Mouse (Mus musculus) left cerebral cortex, postnatal 4 days (tissue): ENCODE measurements around the gene Lacc1. TPM values are rescaled to one million over a fixed set of nuclear protein-coding genes. Genes with fewer than 3 reads are reported as not detected.
A peak's percentile ranks its signal among the peaks of the same experiment; 100 is the strongest.
"Not testable (repeated sequence)": the region's sequence is repeated elsewhere in the genome, so short reads cannot be mapped to it uniquely, and the experiment has no call there.

Experiments
- DNase-seq: peaks from one replicate; pipeline ENCODE4 v3.0.0-alpha.2; 2022
- intact Hi-C: fragments of 180-260 bp; cut with DNase I; formaldehyde crosslinking; loops from one replicate; pipeline ENCODE4 v1.15.1; 2025
- total RNA-seq, 2 experiments: library from RNA; stranded (reverse); gene quantifications; 2 replicates each; pipeline ENCODE4 v1.2.3; 2021

Gene Lacc1
- 1 to 10 TPM; 3.5 to 3.9 TPM for total RNA-seq

DNA sequence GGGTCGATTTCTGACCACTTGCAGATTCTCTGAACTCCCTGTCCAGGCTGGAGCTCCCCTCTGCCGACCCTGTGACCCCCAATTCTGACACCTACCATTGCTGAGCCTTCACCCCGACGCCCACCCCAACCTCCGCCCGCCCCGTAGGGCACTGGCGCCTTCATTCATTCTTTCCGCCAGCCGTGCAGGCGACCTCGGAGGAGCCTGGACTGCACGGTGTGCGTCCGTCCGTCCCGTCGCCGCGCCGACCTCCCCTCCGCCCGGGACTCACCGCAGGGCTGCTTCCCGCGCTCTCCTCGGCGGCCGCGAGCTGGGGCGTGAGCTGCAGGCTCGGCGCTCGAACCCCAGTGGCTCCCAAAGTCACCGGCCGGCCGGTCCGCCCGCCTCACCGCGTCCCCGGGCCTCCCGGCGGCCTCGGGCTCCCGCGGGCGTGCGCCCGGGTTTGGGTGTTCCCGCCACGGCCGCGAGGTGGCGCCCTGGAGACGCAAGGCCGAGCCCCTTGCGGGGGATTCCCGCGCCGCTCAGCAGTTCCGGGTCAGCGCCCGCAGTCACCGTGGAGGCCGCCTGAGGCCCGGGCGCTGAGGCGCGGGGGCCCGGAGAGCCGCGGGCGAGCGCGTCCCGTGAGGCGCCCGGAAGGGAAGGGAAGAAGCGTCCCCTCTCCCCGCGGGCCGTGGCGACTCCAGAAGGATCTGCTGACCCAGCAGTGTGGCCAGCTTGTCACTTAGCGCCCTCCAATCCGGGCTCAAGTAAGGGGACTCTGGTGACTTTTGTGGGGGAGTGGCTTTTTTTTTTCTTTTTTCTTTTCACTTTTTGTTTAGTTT, at the start of gene Lacc1, which contains the start of gene Ccdc122:
Gene Lacc1 (minus strand): TSS at position 679 of the 821 bp plus-strand sequence.
Gene Ccdc122 (plus strand): TSS at position 547 of the 821 bp plus-strand sequence.
- intact Hi-C loops, result no loop called here

DNA sequence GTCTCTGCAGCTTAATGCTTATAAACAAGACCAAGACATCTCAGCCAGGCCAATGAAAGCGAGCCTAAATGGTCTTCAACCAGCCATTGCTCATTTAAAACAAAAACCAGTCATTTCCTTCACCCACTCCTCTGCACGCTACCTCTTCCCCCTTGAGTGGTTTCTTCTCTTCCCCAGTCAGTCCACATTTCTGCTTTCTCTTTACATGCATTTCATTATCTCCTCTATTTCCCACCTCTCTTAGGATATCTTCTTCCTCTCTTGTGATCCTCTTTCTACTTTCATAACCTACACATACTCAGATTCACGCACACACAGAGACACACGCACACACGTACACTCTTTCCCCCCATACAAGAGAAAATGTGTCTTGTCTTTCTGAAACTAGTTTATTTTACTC, 44.5 kb upstream of the Lacc1 start:
- no peak for DNase-seq
- intact Hi-C loops, result no loop called here

More for the DNA sequence above, at the start of gene Lacc1, which contains the start of gene Ccdc122:
- DNase-seq, result peak; percentile 65

- DNase-seq, result no peak
- intact Hi-C loops, result no loop called here
Observed at GRCm38 (mm10) chr14:77069361-77069760, 32.7 kb upstream of the Lacc1 start.

DNA sequence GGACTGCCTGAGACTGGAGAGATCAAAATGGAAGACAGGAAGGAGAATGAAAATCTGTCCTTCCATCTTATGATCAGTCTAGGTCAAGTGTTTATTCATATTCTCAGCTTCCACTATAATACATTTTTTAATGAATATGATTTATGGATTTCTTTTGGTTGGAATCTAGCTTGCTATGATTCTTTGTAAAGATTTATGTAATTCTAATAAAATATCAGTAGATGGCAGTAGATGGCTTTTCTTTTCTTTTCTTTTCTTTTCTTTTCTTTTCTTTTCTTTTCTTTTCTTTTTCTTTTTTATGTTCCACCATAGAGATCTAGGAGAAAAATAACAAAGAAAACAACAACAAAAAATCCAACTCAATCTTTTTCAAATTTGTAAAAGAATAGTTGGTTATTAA, 16.6 kb upstream of the Lacc1 start:
- no peak for DNase-seq
- intact Hi-C loops, result no loop called here

GRCm38 (mm10) chr14:77037832-77038425, 1.2 kb upstream of the Lacc1 start:
- intact Hi-C loops, result no loop called here
- no peak for DNase-seq

DNA sequence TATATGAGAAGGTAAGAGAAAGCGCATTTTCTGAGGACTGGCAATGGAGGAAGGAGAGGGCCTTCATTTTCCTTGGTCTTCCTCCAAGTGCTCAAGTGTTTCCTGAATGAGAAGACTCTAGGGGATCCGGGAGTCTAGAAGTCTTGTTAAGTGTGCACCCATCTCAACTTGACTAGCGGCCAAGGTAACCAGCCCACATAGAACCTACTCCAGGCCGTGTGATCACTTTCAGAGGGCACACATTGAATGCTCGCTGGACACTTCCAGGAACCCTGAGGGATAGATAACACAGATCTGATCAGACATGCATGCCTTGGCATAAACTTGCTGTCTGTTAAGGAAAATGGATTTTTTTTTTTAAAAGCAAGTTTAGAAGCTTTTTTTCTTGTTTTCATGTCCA, 626 bp upstream of the Lacc1 start:
- DNase-seq, result no peak
- intact Hi-C loops, result no loop called here

GRCm38 (mm10) chr14:77034970-77035369, 1.7 kb downstream of the Lacc1 start:
- no peak for DNase-seq
- intact Hi-C loops, result no loop called here

DNA sequence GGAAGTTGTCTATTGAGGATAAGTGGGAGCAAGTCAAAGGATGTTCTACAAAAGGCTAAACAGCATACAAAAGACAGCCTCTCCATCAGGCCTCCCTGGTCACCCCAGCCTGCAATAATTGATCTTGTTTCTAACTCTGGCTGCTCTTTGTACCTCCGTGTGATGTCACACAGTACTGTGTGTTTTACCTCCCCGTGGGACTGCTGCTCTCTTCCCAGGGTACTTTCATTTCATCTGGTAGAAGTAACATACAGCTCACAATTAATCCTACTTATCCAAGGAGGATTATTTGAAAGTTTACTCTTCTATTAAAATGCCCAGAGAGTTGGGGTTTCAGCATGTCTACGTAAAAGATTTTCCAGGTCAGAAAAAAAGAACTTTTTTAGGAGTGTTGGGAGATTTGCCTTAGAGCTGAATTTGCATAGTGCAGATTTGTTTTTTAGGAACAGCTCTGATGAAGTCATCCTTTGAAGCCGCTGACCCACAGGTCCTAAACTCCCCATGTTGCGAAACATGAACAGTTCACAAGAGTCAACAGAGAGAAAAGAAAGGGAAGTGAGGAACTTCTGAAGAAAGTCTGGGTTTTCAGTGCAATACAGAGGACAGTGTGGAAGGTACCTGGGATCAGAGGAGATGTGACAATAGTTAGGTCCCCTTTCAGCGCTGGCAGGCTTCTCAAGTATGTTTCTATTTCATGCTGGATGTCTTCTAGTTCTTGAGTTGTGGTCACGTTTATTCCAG, 2.4 kb downstream of the Lacc1 start:
- no peak for DNase-seq
- intact Hi-C loops, result no loop called here

DNA sequence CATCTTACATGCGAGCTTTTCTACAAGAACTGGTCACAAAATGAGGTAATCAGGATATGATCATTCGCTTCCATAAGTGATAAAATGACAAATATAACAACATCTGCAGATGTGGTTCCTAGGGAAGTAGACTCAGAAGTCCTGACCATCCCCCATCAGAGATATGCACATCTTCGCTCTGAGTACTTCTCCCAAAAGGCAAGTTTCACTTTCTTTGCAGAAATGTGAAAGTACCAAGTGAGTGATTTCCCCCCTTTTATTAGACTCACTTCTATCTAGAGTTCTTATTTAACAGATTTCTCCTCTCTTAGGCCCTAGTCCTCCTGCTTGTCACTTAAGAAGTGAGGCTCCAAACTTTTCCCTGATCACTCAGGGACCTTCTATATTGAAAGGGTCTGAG, 3.3 kb downstream of the Lacc1 start:
- intact Hi-C loops, result no loop called here
- no peak for DNase-seq

- no peak for DNase-seq
- intact Hi-C loops, result no loop called here
Observed at GRCm38 (mm10) chr14:77032433-77032832, 4.3 kb downstream of the Lacc1 start.

DNA sequence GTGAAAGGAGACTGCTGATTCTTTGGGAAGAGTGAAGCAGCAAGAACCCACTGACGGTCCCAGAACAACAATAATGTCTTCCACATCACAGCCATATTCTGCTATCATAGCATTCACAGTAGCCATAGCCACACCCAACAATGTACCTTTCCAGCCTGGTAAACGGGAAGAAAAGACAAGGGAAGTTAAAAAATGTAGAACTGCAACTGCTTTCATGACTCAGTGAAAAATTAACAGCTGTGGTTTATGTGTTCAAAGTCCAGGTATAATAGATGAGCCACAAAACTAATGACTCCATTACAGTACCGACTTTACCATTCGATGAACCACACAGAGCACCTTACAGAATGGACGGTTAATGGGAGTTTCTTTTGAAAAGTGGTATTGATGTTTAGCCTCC, 5.9 kb downstream of the Lacc1 start:
- no peak for DNase-seq
- intact Hi-C loops, result no loop called here

DNA sequence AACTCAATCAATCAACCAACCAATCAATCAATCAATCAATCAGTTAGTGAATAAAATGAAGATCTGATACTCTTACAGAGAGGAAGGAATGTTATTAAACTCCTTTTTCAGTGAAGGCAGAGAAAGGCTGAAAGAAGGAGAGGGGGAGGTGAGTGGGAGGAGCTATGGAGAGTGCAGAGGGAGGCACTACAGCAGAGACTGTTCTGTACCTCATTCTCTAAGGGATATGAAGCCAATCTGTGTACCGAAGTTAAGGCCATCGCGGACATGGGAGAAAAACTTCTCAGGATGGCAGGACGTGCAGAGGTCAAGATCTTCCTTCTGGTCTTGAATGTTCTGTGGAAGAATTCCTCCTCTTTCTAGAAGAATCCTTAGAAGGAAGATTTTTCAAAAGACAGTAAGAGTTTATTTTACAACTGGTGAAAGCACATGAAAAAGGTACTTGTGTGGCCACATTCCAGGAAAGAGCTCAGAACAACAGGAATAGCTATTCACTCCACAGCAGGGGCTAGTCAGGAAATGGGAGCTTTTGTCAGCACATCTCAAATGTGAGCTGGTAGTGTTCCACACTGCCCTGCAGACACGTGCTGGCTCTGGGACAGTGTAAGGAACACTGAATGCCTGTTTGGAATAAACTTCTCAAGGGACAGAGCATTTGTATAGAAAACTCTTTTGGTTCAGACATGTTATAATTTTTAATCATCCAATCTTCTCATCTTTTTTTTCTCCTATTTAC, 7.2 kb downstream of the Lacc1 start:
- intact Hi-C loops, result no loop called here
- no peak for DNase-seq

- intact Hi-C loops, result no loop called here
- DNase-seq, result no peak
Observed at GRCm38 (mm10) chr14:77024499-77024898, 12.2 kb downstream of the Lacc1 start.

GRCm38 (mm10) chr14:77017211-77017610, 19.5 kb downstream of the Lacc1 start:
- DNase-seq, result no peak
- intact Hi-C loops, result no loop called here

GRCm38 (mm10) chr14:77016783-77017182, 19.9 kb downstream of the Lacc1 start:
- DNase-seq, intact Hi-C loops: not testable (repeated sequence)

DNA sequence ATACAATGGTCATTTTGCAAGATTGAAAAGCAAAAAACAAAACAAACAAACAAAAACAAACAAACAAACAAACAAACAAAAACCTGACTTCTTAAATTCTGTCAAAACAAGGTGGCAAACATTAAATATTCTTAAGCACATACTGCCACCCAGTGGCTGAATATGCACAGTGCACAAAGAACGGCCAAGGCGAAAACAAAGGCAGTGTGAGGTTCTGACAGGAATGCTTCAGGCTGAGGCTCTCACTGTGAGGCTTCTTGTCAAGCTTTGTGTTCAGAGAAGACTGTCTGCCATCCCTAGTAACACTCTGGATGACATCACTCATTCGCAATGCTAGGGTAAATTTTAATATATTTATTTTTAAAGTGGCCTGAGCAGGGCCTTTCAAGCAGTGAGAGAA, 24.9 kb downstream of the Lacc1 start:
- intact Hi-C loops, result loop anchor here (2.0 to 5.0 kb wide), 3 partner anchors 509 to 890 kb away; no protein-coding TSS in a partner anchor
- peak; percentile 65 for DNase-seq

GRCm38 (mm10) chr14:77008238-77008637, 28.5 kb downstream of the Lacc1 start:
- DNase-seq, result peak; percentile 83
- intact Hi-C loops, result loop anchor here (5.0 to 10.0 kb wide), 2 partner anchors 121 to 213 kb away; no protein-coding TSS in a partner anchor

DNA sequence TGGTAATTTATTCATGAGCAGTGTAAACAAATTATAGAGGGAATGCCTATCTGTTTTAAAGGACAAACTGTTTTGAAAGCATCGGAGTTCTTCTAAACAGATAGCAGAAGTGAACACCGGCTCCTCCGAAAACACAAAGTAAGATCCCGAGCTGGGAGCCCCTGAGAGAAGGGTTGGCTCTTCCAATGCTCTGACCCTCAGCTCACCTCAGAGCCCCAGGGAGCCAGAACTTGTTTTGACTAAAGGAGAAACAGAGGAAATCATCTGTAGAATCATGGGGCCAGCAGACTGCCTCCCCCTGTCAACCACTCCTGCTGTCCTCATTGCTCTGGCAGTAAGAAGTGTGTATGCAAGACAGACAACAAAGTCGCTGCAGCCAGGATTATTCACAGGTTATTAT, 31.1 kb downstream of the Lacc1 start:
- no peak for DNase-seq
- intact Hi-C loops, result loop anchor here (5.0 to 10.0 kb wide), 2 partner anchors 118 to 211 kb away; no protein-coding TSS in a partner anchor

DNA sequence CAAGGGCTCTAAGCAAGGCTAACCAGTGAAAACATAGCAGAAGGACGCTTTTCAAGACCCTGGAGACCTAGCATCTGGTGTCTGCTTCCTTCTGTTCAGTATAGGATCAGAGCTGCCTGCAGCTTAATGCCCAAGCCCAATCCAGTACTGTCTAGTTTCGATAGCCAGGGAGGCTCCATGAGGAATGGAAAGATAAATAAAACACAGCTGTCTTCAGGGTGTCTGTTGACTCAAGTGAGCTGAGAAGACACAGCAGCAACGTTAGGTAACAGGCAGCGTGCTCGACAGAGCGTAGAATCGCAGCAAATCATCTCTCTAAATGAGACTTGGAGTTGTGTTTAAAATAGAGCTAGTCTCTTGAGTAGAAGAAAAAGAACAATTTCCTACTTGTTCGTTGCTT, 32.0 kb downstream of the Lacc1 start:
- no peak for DNase-seq
- intact Hi-C loops, result loop anchor here (5.0 to 10.0 kb wide), 2 partner anchors 117 to 210 kb away; no protein-coding TSS in a partner anchor

- DNase-seq, intact Hi-C loops: not testable (repeated sequence)
Observed at GRCm38 (mm10) chr14:76990351-76990750, 46.4 kb downstream of the Lacc1 start.
